Mouse (Mus musculus) liver, embryonic 13.5 days (tissue): ENCODE data around the gene Top2a. TPM values are rescaled to one million over a fixed set of nuclear protein-coding genes. Genes with fewer than 3 reads are reported as not detected.

Source experiments
- ATAC-seq: fragments of 200-750 bp; cut with Nextera tagmentation; 2 replicates; pipeline ENCODE4 v1.8.0; 2017; ENCODE audit warnings: low read depth, mild to moderate bottlenecking, moderate number of reproducible peaks, moderate library complexity
- DNase-seq: peaks from one replicate; pipeline ENCODE4 v3.0.0; 2022
- H3K27ac ChIP-seq: fragments of 300-500 bp; sonication (generic); 2 replicates; pipeline ENCODE4 v1.5.1; 2015; ENCODE audit warnings: moderate library complexity, mild to moderate bottlenecking, inconsistent platforms
- H3K27me3 ChIP-seq: fragments of 300-500 bp; sonication (generic); 2 replicates; pipeline ENCODE4 v1.6.1; 2015; ENCODE audit warnings: mild to moderate bottlenecking, inconsistent platforms
- H3K36me3 ChIP-seq: fragments of 300-500 bp; sonication (generic); 2 replicates; pipeline ENCODE4 v1.6.1; 2015; ENCODE audit warnings: mild to moderate bottlenecking, inconsistent platforms
- H3K4me1 ChIP-seq: fragments of 300-500 bp; sonication (generic); replicated peaks from 2 replicates; pipeline ENCODE4 v1.6.1; 2015; ENCODE audit warnings: inconsistent platforms
- H3K4me2 ChIP-seq: fragments of 300-500 bp; sonication (generic); 2 replicates; pipeline ENCODE4 v1.6.1; 2015; ENCODE audit warnings: inconsistent platforms, mild to moderate bottlenecking, moderate library complexity
- H3K4me3 ChIP-seq: fragments of 300-500 bp; sonication (generic); replicated peaks from 2 replicates; pipeline ENCODE4 v1.5.1; 2015; ENCODE audit warnings: mild to moderate bottlenecking, inconsistent platforms
- H3K9ac ChIP-seq: fragments of 300-500 bp; sonication (generic); 2 replicates; pipeline ENCODE4 v1.6.1; 2015; ENCODE audit warnings: mild to moderate bottlenecking, inconsistent platforms
- H3K9me3 ChIP-seq: fragments of 300-500 bp; sonication (generic); replicated peaks from 2 replicates; pipeline ENCODE4 v1.6.1; 2016; ENCODE audit warnings: inconsistent platforms
- WGBS: fragments of 180-500 bp; shearing (Covaris S2); methylation state at CpG from one replicate; pipeline ENCODE4 v1.1.7; 2015; ENCODE audit not compliant: insufficient replicate concordance; 5-methylcytosine and 5-hydroxymethylcytosine counted together
- polyA plus RNA-seq: library from polyadenylated mRNA; unstranded; fragments of >200 nt; fragmentation: Nextera tagmentation; extraction: Ambion mirVana; gene quantifications from 2 replicates; pipeline ENCODE4 v1.2.1, GENCODE M21; 2015

The Top2a gene
- polyA plus RNA-seq, 1 experiment from 2014 or later: 208 TPM

- ATAC-seq (peak; percentile 23; the same call in 1 of the 2 replicates), DNase-seq (no peak)
- Histone ChIP-seq H3K9ac (peak overlapping the region; percentile 29; the same call in 1 of the 2 replicates), H3K4me2 (peak overlapping the region; percentile 33), H3K4me1 (peaks cover 81% of the 10 kb centered on the region), H3K4me3 (0 out of 2 replicates have a peak overlapping the region, but pooled peaks have one; percentile 4), H3K27me3 (no peaks in the 10 kb centered on the region), H3K9me3 (no peaks in the 10 kb centered on the region), H3K36me3 (no peaks in the 10 kb centered on the region), H3K27ac (peak overlapping the region; percentile 66)
- 10% methylated on average over 10 of the region's 10 CpGs for WGBS
These were observed 69.6 kb downstream of the Top2a start for GRCm38 (mm10) chr11:98954373-98954772.

DNA sequence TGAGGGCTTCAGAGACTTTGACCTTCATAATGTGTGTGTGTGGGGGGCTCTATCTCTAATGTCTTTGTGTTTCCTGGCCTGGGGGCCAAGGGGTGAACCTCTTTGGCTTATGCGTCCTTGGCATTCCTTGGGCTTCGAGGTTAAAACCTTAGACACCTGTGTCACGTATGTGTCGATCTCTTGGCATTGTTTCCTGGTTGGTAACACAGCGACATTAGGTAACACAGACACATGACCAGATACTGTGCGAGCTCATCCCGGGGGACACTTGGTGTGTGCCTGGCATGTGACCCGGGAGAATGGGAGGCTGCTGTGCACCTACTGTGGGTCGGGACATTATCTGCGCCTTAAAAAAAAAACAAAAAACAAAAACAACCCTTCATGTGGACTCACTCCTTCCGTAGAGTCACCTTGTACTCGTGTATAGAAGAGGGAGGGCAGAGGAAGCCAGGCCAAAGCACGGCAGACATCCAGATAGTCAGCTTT, 70.1 kb downstream of the Top2a start:
- H3K9ac ChIP-seq: peak overlapping the region; percentile 29; the same call in 1 of the 2 replicates
- no peaks in the 10 kb centered on the region for H3K36me3 ChIP-seq
- H3K4me1 ChIP-seq: peaks cover 81% of the 10 kb centered on the region
- H3K27me3 ChIP-seq: no peaks in the 10 kb centered on the region
- DNase-seq (no peak), ATAC-seq (no peak)
- WGBS: 25% methylated on average over 13 of the region's 13 CpGs
- peak overlapping the region; percentile 33 for H3K4me2 ChIP-seq
- 0 out of 2 replicates have a peak overlapping the region, but pooled peaks have one; percentile 4 for H3K4me3 ChIP-seq
- H3K27ac ChIP-seq: peak overlapping the region; percentile 66
- no peaks in the 10 kb centered on the region for H3K9me3 ChIP-seq

DNA sequence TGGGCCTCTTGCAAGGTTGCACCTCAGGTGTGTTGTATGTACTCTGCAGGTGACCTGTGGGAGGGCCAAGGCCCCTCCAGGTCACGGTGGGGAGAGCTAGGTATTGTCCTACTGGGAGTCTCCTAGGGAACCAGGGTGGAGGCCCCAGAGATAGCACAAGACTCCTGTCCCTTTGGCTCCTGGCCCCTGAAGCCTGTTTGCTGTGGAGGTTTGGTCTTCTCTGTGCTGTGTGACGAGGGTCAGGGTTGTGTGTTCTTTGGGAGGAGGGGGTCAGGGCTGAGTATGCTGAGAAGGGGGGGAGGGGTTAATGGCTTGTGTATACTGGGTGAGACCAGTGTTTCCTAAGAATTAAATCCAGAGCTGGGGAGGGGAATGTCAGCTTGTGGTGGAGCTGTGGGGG, 70.6 kb downstream of the Top2a start:
- Histone ChIP-seq H3K9ac (no peak overlapping the region), H3K27me3 (no peaks in the 10 kb centered on the region), H3K9me3 (no peaks in the 10 kb centered on the region), H3K4me2 (peak overlapping the region; percentile 33; the same call in 1 of the 2 replicates), H3K4me3 (no peak overlapping the region), H3K36me3 (no peaks in the 10 kb centered on the region), H3K4me1 (peaks cover 82% of the 10 kb centered on the region), H3K27ac (peak overlapping the region; percentile 66; the same call in 1 of the 2 replicates)
- ATAC-seq (peak; percentile 55), DNase-seq (no peak)
- WGBS: 23% methylated on average over 2 of the region's 2 CpGs

GRCm38 (mm10) chr11:98952736-98953135, 71.3 kb downstream of the Top2a start:
- Histone ChIP-seq H3K27ac (no peak overlapping the region), H3K4me2 (no peak overlapping the region), H3K27me3 (no peaks in the 10 kb centered on the region), H3K9me3 (no peaks in the 10 kb centered on the region), H3K36me3 (no peaks in the 10 kb centered on the region), H3K4me1 (peaks cover 84% of the 10 kb centered on the region), H3K4me3 (no peak overlapping the region), H3K9ac (no peak overlapping the region)
- 29% methylated on average over 2 of the region's 2 CpGs for whole genome bisulfite sequencing
- DNase-seq: no peak
- no peak for ATAC-seq

DNA sequence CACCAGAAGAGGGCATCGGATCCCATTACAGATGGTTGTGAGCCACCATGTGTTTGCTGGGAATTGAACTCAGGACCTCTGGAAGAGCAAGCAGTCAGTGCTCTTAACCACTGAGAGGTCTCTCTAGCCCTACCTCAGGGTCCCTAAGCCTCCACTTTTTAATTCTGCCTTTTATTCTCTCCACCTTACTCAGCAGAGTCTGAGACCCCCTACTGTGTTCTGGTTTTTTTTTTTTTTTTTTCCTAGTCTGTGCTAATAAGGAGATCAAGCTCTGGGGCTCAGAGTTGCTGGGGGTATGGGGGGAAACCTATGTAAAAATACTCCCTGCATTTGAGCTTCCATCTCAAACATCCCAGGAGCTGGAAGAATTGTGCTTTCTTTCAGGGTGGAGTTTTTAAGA, 71.9 kb downstream of the Top2a start:
- no peak overlapping the region for H3K4me2 ChIP-seq
- no peaks in the 10 kb centered on the region for H3K36me3 ChIP-seq
- no peak overlapping the region for H3K4me3 ChIP-seq
- H3K9ac ChIP-seq: no peak overlapping the region
- no peak overlapping the region; the same call in 1 of the 2 replicates for H3K27ac ChIP-seq
- DNase-seq (no peak), ATAC-seq (no peak)
- no peaks in the 10 kb centered on the region for H3K27me3 ChIP-seq
- H3K9me3 ChIP-seq: no peaks in the 10 kb centered on the region
- WGBS: 77% methylated on average over 1 of the region's 1 CpGs
- H3K4me1 ChIP-seq: peaks cover 88% of the 10 kb centered on the region

DNA sequence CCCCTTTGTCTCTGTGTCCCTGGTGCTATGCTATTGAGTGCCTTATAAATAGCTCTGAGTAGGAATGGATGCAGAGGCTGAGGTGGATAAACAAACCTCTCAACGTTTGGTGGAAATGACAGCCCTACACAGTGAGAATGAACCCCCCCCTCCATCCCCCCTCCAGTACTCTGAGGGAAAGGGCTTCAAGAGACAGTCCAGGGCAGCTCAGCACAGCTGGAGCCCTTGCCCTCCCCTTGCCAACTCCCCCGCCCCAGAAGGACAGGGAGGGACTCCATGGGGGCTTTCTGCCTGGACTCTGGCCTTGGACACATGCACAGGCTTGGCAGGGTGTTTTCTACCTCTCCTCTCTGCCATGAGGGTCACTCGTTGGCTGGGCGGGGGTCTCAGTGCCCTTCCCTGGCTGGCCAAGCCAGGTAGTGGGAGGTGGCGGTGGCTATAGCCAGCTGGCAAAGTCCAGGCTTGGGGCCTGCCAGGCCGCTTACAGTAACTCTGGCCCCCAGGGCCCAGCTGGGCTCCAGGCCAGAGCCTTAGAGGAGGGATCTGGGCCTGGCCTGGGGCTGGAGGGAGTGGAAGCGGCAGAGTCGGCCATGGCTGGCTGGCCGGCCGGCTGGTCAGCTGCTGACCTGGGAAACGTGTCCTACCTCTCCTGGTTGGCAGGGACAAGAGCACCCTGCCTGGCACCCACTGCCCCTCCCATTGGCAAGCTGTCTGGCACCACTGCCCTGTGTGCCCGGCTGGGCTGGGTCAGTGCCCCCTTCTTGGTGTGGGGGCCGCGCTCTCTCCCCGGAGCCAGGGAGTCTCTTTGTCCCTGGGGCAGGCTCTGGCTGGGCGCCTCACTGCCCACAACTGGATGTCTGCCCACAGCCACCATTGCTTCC, 72.7 kb downstream of the Top2a start:
- Histone ChIP-seq H3K9me3 (no peaks in the 10 kb centered on the region), H3K27ac (peak overlapping the region; percentile 58), H3K36me3 (no peaks in the 10 kb centered on the region), H3K4me3 (no peak overlapping the region), H3K4me2 (no peak overlapping the region), H3K9ac (no peak overlapping the region), H3K27me3 (no peaks in the 10 kb centered on the region), H3K4me1 (peaks cover 90% of the 10 kb centered on the region)
- DNase-seq: no peak
- 70% methylated on average over 16 of the region's 16 CpGs for WGBS
- no peak for ATAC-seq

DNA sequence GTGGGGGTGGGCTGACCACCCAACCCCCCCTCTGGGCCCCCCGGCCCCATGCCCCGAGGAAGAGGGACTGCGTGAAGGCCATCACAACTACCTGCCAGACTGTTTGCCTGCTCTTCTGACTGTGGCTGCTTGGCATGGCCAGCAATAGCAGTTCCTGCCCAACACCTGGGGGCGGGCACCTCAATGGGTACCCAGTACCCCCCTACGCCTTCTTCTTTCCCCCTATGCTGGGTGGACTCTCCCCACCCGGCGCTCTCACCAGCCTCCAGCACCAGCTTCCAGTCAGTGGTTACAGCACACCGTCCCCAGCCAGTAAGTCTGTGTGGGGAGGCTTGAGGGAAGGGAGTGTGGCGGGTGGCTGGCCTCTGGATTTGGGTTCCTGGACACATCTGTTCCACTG, 73.5 kb downstream of the Top2a start:
- no peaks in the 10 kb centered on the region for H3K9me3 ChIP-seq
- H3K27me3 ChIP-seq: no peaks in the 10 kb centered on the region
- no peaks in the 10 kb centered on the region for H3K36me3 ChIP-seq
- ATAC-seq (no peak), DNase-seq (no peak)
- no peak overlapping the region for H3K27ac ChIP-seq
- 67% methylated on average over 9 of the region's 9 CpGs for WGBS
- peaks cover 92% of the 10 kb centered on the region for H3K4me1 ChIP-seq
- H3K4me3 ChIP-seq: no peak overlapping the region
- H3K4me2 ChIP-seq: no peak overlapping the region
- no peak overlapping the region for H3K9ac ChIP-seq

DNA sequence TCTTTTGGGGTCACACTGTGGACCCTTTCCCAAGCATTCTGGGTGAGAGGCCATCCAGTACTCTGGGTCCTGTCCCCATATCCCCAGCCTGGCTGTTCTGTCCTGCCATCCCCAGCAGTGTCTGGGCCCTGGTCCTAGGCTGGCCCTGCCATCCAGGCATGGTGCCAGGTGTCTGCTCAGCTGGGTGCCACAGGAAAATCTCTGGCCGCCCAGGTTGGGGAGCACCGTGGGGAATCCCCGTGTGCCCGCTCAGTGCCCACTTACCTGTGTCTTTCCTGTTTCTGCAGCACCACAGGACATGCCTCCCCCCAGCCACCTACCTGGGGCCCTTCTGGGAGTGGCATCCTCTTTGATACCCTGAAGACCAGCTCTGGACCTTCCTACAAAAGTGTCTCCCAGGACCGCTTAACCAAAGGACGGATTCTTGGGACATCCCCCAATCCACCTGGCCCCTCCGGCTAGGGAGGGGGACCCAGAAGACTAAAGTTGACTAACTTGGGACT, 74.0 kb downstream of the Top2a start:
- no peaks in the 10 kb centered on the region for H3K27me3 ChIP-seq
- ATAC-seq: no peak
- no peak overlapping the region for H3K4me3 ChIP-seq
- no peak overlapping the region for H3K4me2 ChIP-seq
- no peak overlapping the region for H3K27ac ChIP-seq
- DNase-seq: no peak
- no peaks in the 10 kb centered on the region for H3K9me3 ChIP-seq
- H3K36me3 ChIP-seq: no peaks in the 10 kb centered on the region
- no peak overlapping the region for H3K9ac ChIP-seq
- 80% methylated on average over 7 of the region's 7 CpGs for WGBS
- peaks cover 93% of the 10 kb centered on the region for H3K4me1 ChIP-seq

DNA sequence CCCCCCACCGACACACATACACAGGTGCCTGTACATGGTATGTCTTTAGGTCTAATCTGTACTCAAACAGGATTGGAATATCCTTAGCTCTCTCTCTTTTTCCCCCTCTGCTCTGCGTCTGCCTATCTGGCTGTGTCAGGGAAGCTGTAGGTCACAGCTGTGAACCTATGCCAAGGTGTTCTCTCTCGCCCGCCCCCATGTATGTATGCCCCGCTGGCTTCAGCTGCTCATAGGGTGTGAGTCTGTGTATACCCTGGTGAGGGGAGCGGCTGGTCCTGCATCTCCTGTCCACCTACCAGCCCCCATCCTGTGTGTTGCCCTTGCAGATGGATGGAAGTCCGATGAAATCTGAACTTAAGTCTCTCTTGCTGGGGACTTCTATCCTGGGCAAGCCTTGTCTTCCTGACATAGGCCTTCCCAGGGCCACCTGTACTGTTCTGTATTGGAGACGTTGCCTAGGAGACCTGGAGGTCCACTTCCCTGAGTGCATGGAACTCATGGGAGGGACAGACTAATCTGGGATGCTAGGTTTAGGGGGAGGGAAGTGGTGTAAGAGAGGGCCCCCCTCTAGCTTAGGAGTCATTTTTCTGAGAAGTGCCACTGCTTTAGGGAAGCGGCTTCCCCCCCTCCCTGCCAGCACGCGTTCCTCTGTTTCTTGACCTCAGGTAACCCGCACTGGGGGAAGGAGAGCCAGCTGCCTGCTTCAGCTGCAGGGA, 74.6 kb downstream of the Top2a start:
- ATAC-seq: no peak
- DNase-seq: no peak
- no peak overlapping the region for H3K4me3 ChIP-seq
- 65% methylated on average over 12 of the region's 12 CpGs for WGBS
- H3K27me3 ChIP-seq: no peaks in the 10 kb centered on the region; the same call in 1 of the 2 replicates
- H3K4me1 ChIP-seq: peaks cover 93% of the 10 kb centered on the region
- no peaks in the 10 kb centered on the region for H3K36me3 ChIP-seq
- H3K4me2 ChIP-seq: no peak overlapping the region
- H3K9ac ChIP-seq: no peak overlapping the region
- H3K9me3 ChIP-seq: no peaks in the 10 kb centered on the region
- no peak overlapping the region for H3K27ac ChIP-seq

DNA sequence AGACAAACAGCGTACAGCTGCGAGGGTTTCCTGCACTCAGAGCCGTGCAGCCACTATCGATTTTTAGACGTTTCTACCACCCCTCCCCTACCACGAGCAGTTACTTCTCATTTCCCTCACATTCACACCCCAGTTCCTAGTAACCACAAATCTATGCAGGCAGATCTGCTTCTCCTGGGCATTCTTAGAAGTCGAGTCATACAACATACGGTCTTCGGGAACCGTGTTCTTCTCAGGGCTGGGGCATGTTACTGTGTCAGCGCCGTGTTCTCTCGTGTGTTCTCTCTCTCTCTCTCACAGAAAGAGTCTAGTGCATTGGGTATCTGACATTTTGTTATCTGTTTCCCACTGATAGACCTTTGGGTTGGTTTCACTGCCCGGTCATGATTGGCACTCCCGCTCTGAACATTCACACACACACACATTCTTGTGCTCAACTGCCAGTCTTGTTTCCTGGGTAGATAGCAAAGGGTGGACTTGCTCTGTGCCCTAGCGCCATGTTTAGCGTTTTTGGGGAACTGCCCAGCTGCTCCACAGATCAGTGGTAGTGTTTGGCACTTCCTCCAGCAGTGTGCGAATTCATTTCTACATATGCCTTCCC, 75.9 kb downstream of the Top2a start:
- peak overlapping the region; percentile 35; the same call in 1 of the 2 replicates for H3K27ac ChIP-seq
- no peak overlapping the region for H3K4me3 ChIP-seq
- DNase-seq: no peak
- H3K9ac ChIP-seq: no peak overlapping the region
- no peaks in the 10 kb centered on the region; the same call in 1 of the 2 replicates for H3K27me3 ChIP-seq
- 8% methylated on average over 18 of the region's 18 CpGs for WGBS
- no peaks in the 10 kb centered on the region for H3K36me3 ChIP-seq
- ATAC-seq: no peak; the same call in 1 of the 2 replicates
- peak overlapping the region; percentile 36 for H3K4me2 ChIP-seq
- H3K4me1 ChIP-seq: peaks cover 93% of the 10 kb centered on the region
- H3K9me3 ChIP-seq: no peaks in the 10 kb centered on the region

DNA sequence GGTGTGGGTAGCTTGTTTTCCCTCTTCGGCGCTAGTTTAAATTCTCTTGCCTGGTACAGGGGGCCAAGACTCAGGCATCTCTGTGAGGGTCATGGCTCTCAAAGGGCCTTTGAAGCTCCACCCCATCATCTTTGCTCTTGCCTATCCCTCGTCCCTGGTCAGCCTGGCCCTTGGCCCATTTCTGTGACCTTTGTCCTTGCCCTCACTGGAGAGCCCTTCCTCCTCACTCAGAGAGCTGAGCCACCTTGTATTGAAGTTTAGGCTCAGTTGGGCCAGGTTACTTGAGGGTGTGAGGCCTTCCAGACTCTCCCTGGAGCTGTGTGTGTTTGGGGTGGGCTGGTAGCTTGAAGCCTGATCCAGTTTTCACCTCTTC, 78.4 kb downstream of the Top2a start:
- H3K36me3 ChIP-seq: no peaks in the 10 kb centered on the region
- no peak for ATAC-seq
- peak overlapping the region; percentile 8 for H3K27ac ChIP-seq
- H3K4me1 ChIP-seq: peaks cover 96% of the 10 kb centered on the region
- H3K9me3 ChIP-seq: no peaks in the 10 kb centered on the region
- no peak overlapping the region for H3K4me3 ChIP-seq
- H3K27me3 ChIP-seq: peaks cover 6% of the 10 kb centered on the region
- peak overlapping the region; percentile 23; the same call in 1 of the 2 replicates for H3K4me2 ChIP-seq
- no peak overlapping the region for H3K9ac ChIP-seq
- no peak for DNase-seq
- 66% methylated on average over 3 of the region's 3 CpGs for WGBS
